24 mouse cellular contexts compared by ENCODE assay signal in genomic region chr6:86577504-86577903, GRCm38 (mm10). TPM values are rescaled to one million over a fixed set of nuclear protein-coding genes. Genes with fewer than 3 reads are reported as not detected.
"Had no signal": no experiment of that assay in that cellular context is flagged by ENCODE, and none has a peak within 500 bp of the region (broad histone marks: within the 10 kb centered on the region; RNA-seq: fewer than 3 reads in every experiment).

No protein-coding gene starts in this region.

- H3K36me3 ChIP-seq: heart, embryonic 10.5 days; heart, embryonic 12.5 days; hindbrain, embryonic 10.5 days; hindbrain, embryonic 12.5 days; intestine, embryonic 15.5 days; limb, embryonic 13.5 days had no signal

- H3K4me3 ChIP-seq: gastrocnemius, adult 2 months; heart, embryonic 10.5 days; heart, embryonic 12.5 days; hindbrain, embryonic 10.5 days; hindbrain, embryonic 12.5 days; intestine, embryonic 15.5 days; layer of hippocampus, adult 2 months; left cerebral cortex, adult 2 months; limb, embryonic 13.5 days had no signal

- H3K4me2 ChIP-seq: heart, embryonic 12.5 days; hindbrain, embryonic 12.5 days; hindbrain, embryonic 14.5 days; intestine, embryonic 15.5 days; limb, embryonic 13.5 days had no signal

- H3K9me3 ChIP-seq: heart, embryonic 10.5 days; heart, embryonic 12.5 days; hindbrain, embryonic 10.5 days; hindbrain, embryonic 12.5 days; intestine, embryonic 15.5 days; limb, embryonic 13.5 days had no signal

- H3K9ac ChIP-seq: heart, embryonic 12.5 days; hindbrain, embryonic 12.5 days; hindbrain, embryonic 14.5 days; intestine, embryonic 15.5 days; limb, embryonic 13.5 days had no signal

- DNase-seq: gastrocnemius, adult 2 months; gastrocnemius, postnatal 10 days; gastrocnemius, postnatal 25 days; heart, adult 18-20 months; heart, postnatal 10 days; heart, postnatal 4 days; kidney, adult 18-20 months; kidney, adult 8-10 months; kidney, postnatal 10 days; kidney, postnatal 25 days; kidney, postnatal 4 days had no signal

- H3K4me1 ChIP-seq: hindbrain, embryonic 12.5 days had no signal

- ATAC-seq: hindbrain, embryonic 16.5 days; inflammation-experienced regulatory T-cells, adult 6 months; intestine, embryonic 15.5 days; intestine, postnatal 0 days had no signal

- H3K27ac ChIP-seq: heart, embryonic 10.5 days; hindbrain, embryonic 10.5 days; hindbrain, embryonic 12.5 days; hindbrain, embryonic 14.5 days; intestine, embryonic 15.5 days; layer of hippocampus, adult 2 months; left cerebral cortex, adult 2 months; limb, embryonic 13.5 days had no signal

- H3K27me3 ChIP-seq: heart, embryonic 12.5 days; hindbrain, embryonic 12.5 days; intestine, embryonic 15.5 days; limb, embryonic 13.5 days had no signal

RNA-seq across cellular contexts. Expression of gene Asprv1, which starts 50.5 kb away (rescaled TPM):
- polyA plus RNA-seq: heart, embryonic 14.5 days had no signal
